Comparison of ENCODE assay signal across 31 mouse cellular contexts in the genomic region with DNA sequence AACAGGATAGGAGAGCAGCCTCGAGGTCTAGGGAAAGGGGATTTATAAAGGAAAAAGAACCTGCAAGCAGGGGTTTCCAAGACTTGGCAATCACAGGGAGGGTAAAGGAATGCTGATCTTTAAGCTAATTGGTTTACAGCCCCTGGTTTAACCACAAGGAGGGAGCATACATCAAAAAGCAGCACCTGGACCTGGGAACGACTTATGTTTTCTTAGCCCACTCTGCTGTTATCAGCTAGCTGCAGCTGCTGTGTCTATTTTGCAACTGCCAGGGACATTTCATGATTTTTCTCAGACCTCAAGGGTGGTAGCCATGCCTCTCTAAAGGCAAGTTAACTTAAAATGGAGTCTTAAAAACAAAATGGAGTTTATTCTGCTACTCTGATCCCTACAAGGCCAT. TPM values are rescaled to one million over a fixed set of nuclear protein-coding genes. Genes with fewer than 3 reads are reported as not detected.
A peak's percentile ranks its signal among the peaks of the same experiment; 100 is the strongest.
DNase-seq lines count a peak whose midpoint lies in the region; ATAC-seq and TF ChIP-seq lines count a peak whose summit lies in the region.
"Had no signal": no experiment of that assay in that cellular context is flagged by ENCODE, and none has a peak within 500 bp of the region (broad histone marks: within the 10 kb centered on the region; RNA-seq: fewer than 3 reads in every experiment).

No protein-coding gene starts in this region.

- H3K9ac ChIP-seq in MEL (ENCODE audit: control insufficient read depth, low read depth, low read length, poor library complexity, severe bottlenecking): no peak overlapping the region
- no peak overlapping the region for H3K9ac ChIP-seq in midbrain, embryonic 15.5 days
- H3K9ac ChIP-seq: embryonic facial prominence, embryonic 13.5 days; embryonic facial prominence, embryonic 15.5 days; forebrain, embryonic 12.5 days had no signal

- 43% methylated on average over 2 of the region's 2 CpGs for WGBS in heart, embryonic 10.5 days
- WGBS in midbrain, embryonic 15.5 days: 44% methylated on average over 2 of the region's 2 CpGs

- H3K36me3 ChIP-seq in heart, embryonic 10.5 days: no peaks in the 10 kb centered on the region
- H3K36me3 ChIP-seq in MEL (ENCODE audit: control insufficient read depth in 1 of 2, insufficient read depth in 2 of 2, low read length in 2 of 2): no peaks in the 10 kb centered on the region
- H3K36me3 ChIP-seq in midbrain, embryonic 15.5 days (replicated peaks): no peaks in the 10 kb centered on the region
- H3K36me3 ChIP-seq: embryonic facial prominence, embryonic 13.5 days; embryonic facial prominence, embryonic 15.5 days; forebrain, embryonic 10.5 days; forebrain, embryonic 12.5 days; G1E had no signal

- ATAC-seq in common myeloid progenitor, adult 5-6 weeks (replicated peaks; ENCODE audit: low read depth, poor library complexity, severe bottlenecking): peak; percentile 47; the same call in 1 of the 2 replicates
- peak; percentile 79 for ATAC-seq in megakaryocyte-erythroid progenitor cell, adult 5-6 weeks (replicated peaks; ENCODE audit: low FRiP score, low TSS enrichment, poor library complexity, severe bottlenecking)
- ATAC-seq in midbrain, embryonic 15.5 days (replicated peaks): no peak
- ATAC-seq: activated CD4-positive, CD25-positive, alpha-beta regulatory T cell, adult 4 months; CD4-positive, CD25-positive, alpha-beta regulatory T cell, adult 4 months; forebrain, embryonic 14.5 days; forebrain, embryonic 16.5 days; Patski had no signal

- peak; percentile 17 for DNase-seq in heart, adult 11 months
- no peak for DNase-seq in heart, embryonic 10.5 days (ENCODE audit: low spot score)
- DNase-seq in MEL (ENCODE audit: low read depth, low spot score): no peak
- no peak for DNase-seq in left cerebral cortex, postnatal 36 days (ENCODE audit: low spot score in 2 of 2)
- DNase-seq: adrenal gland, adult 8-10 months; adrenal gland, postnatal 14 days; adrenal gland, postnatal 36 days; B cell, adult 2 months; cerebellum, adult 11-12 months; cerebellum, adult 2 months; cerebellum, adult 9-10 months; cerebellum, postnatal 10 days; cerebellum, postnatal 25 days; embryo, embryonic 11 days had no signal

- H3K4me1 ChIP-seq in heart, embryonic 10.5 days: no peaks in the 10 kb centered on the region
- H3K4me1 ChIP-seq in MEL (ENCODE audit: control insufficient read depth in 1 of 2, insufficient read depth in 2 of 2, low read length in 2 of 2): no peaks in the 10 kb centered on the region
- no peaks in the 10 kb centered on the region for H3K4me1 ChIP-seq in midbrain, embryonic 15.5 days
- H3K4me1 ChIP-seq: embryonic facial prominence, embryonic 13.5 days; embryonic facial prominence, embryonic 15.5 days; forebrain, embryonic 10.5 days; forebrain, embryonic 12.5 days had no signal

- H3K4me2 ChIP-seq in midbrain, embryonic 15.5 days: no peak overlapping the region
- H3K4me2 ChIP-seq: embryonic facial prominence, embryonic 13.5 days; embryonic facial prominence, embryonic 15.5 days; forebrain, embryonic 12.5 days had no signal

- no peak for TF ChIP-seq POLR2A in MEL (IDR thresholded peaks at IDR 0.05; ENCODE audit: control insufficient read depth in 1 of 2, insufficient read depth in 1 of 2, low read depth in 1 of 2, low read length in 2 of 2, poor library complexity in 1 of 2)

- TF ChIP-seq CTCF in MEL (IDR thresholded peaks at IDR 0.05 in 2 of 3, conservative IDR thresholded peaks at IDR 0.05 in 1 of 3; ENCODE audit: control insufficient read depth in 1 of 3, insufficient read depth in 1 of 3, low read depth in 2 of 3, low read length in 3 of 3, poor library complexity in 1 of 3, severe bottlenecking in 1 of 3): no peak

- intact Hi-C loops in left cerebral cortex, postnatal 36 days (cut with DNase I): no loop called here

- no peaks in the 10 kb centered on the region for H3K9me3 ChIP-seq in heart, embryonic 10.5 days
- H3K9me3 ChIP-seq in MEL (replicated peaks; ENCODE audit: insufficient read depth, low read length): no peaks in the 10 kb centered on the region
- H3K9me3 ChIP-seq in midbrain, embryonic 15.5 days: no peaks in the 10 kb centered on the region
- H3K9me3 ChIP-seq: embryonic facial prominence, embryonic 13.5 days; embryonic facial prominence, embryonic 15.5 days; forebrain, embryonic 12.5 days; G1E had no signal

- no peak overlapping the region for H3K4me3 ChIP-seq in heart, embryonic 10.5 days
- no peak overlapping the region for H3K4me3 ChIP-seq in MEL (ENCODE audit: control insufficient read depth in 1 of 2, insufficient read depth in 1 of 2, low read depth in 2 of 2, low read length in 2 of 2)
- no peak overlapping the region for H3K4me3 ChIP-seq in midbrain, embryonic 15.5 days
- H3K4me3 ChIP-seq: embryonic facial prominence, embryonic 13.5 days; embryonic facial prominence, embryonic 15.5 days; erythroblast, embryonic 14.5 days; forebrain, embryonic 10.5 days; forebrain, embryonic 12.5 days had no signal

- TF ChIP-seq RAD21 in MEL (IDR thresholded peaks at IDR 0.05; ENCODE audit: low read depth, low read length): no peak

- H3K79me2 ChIP-seq in MEL (ENCODE audit: control insufficient read depth, insufficient read depth, low read length, poor library complexity): no peaks in the 10 kb centered on the region

- H3K27ac ChIP-seq in heart, embryonic 10.5 days: no peak overlapping the region
- H3K27ac ChIP-seq in MEL (ENCODE audit: control insufficient read depth, low read depth, low read length): no peak overlapping the region
- H3K27ac ChIP-seq in midbrain, embryonic 15.5 days: no peak overlapping the region
- H3K27ac ChIP-seq: embryonic facial prominence, embryonic 13.5 days; embryonic facial prominence, embryonic 15.5 days; forebrain, embryonic 10.5 days; forebrain, embryonic 12.5 days had no signal

- H3K27me3 ChIP-seq in heart, embryonic 10.5 days (ENCODE audit: insufficient read depth, poor library complexity, severe bottlenecking): no peaks in the 10 kb centered on the region
- no peaks in the 10 kb centered on the region for H3K27me3 ChIP-seq in MEL (ENCODE audit: control insufficient read depth in 1 of 2, insufficient read depth in 2 of 2, low read length in 2 of 2)
- no peaks in the 10 kb centered on the region for H3K27me3 ChIP-seq in midbrain, embryonic 15.5 days (replicated peaks)
- H3K27me3 ChIP-seq: CH12.LX; embryonic facial prominence, embryonic 13.5 days; embryonic facial prominence, embryonic 15.5 days; forebrain, embryonic 12.5 days; Patski had no signal

- no peak for TF ChIP-seq EP300 in MEL (IDR thresholded peaks at IDR 0.05; ENCODE audit: low read depth in 1 of 2, low read length in 2 of 2)

RNA-seq across cellular contexts. Expression of a gene that starts 5.3 kb away (rescaled TPM):
- polyA plus RNA-seq in heart, embryonic 10.5 days (2016; fragmentation: Nextera tagmentation; extraction: Ambion mirVana): not detected in 2 replicates
- total RNA-seq in MEL (2012; rRNA removed): not detected in 2 replicates
- polyA plus RNA-seq in MEL (2012; ENCODE audit: insufficient read depth in 1 of 2, insufficient read length in 2 of 2, low read depth in 1 of 2, low replicate concordance in 2 of 2, missing spikeins in 1 of 2): not detected
- 1.6 TPM in 2 replicates for total RNA-seq in common myeloid progenitor, adult 5-6 weeks (2017)
- total RNA-seq in megakaryocyte-erythroid progenitor cell, adult 5-6 weeks (2014; fragmentation: Nextera tagmentation): 3.1 and 4.4 TPM in 2 replicates
- total RNA-seq in megakaryocyte-erythroid progenitor cell, adult 5-6 weeks (2017): 1.3 TPM in 1 of 2 replicates, not detected in the other
- not detected for total RNA-seq in left cerebral cortex, postnatal 36 days (2021)
- 0.05 TPM in 1 of 2 replicates, not detected in the other for polyA plus RNA-seq in midbrain, embryonic 15.5 days (2015; fragmentation: Nextera tagmentation; extraction: Ambion mirVana)
- polyA plus RNA-seq: embryonic facial prominence, embryonic 13.5 days; erythroblast, embryonic 14.5 days; forebrain, embryonic 12.5 days; forebrain, embryonic 14.5 days; forebrain, embryonic 16.5 days; G1E had no signal

RNA-seq across cellular contexts. Expression of a gene that starts 24.8 kb away (rescaled TPM):
- polyA plus RNA-seq in heart, embryonic 10.5 days (2016; fragmentation: Nextera tagmentation; extraction: Ambion mirVana): not detected in 2 replicates
- not detected in 2 replicates for total RNA-seq in MEL (2012; rRNA removed)
- polyA plus RNA-seq in MEL (2012; ENCODE audit: insufficient read depth in 1 of 2, insufficient read length in 2 of 2, low read depth in 1 of 2, low replicate concordance in 2 of 2, missing spikeins in 1 of 2): not detected
- 1.4 TPM in 1 of 2 replicates, not detected in the other for total RNA-seq in common myeloid progenitor, adult 5-6 weeks (2017)
- total RNA-seq in megakaryocyte-erythroid progenitor cell, adult 5-6 weeks (2014; fragmentation: Nextera tagmentation): 2.1 TPM in 1 of 2 replicates, not detected in the other
- total RNA-seq in megakaryocyte-erythroid progenitor cell, adult 5-6 weeks (2017): not detected in 2 replicates
- total RNA-seq in left cerebral cortex, postnatal 36 days (2021): not detected
- polyA plus RNA-seq in midbrain, embryonic 15.5 days (2015; fragmentation: Nextera tagmentation; extraction: Ambion mirVana): not detected in 2 replicates
- total RNA-seq: adrenal gland, adult 18-20 months; adrenal gland, adult 8-10 months; adrenal gland, postnatal 14 days; adrenal gland, postnatal 36 days; CH12.LX; G1E had no signal
- polyA plus RNA-seq: activated CD4-positive, CD25-positive, alpha-beta regulatory T cell, adult 4 months; CD4-positive, CD25-positive, alpha-beta regulatory T cell, adult 4 months; cerebellum, adult 2 months; embryonic facial prominence, embryonic 13.5 days; embryonic facial prominence, embryonic 15.5 days; erythroblast, embryonic 14.5 days; forebrain, embryonic 10.5 days; forebrain, embryonic 12.5 days; forebrain, embryonic 14.5 days; forebrain, embryonic 16.5 days; G1E; Patski had no signal

RNA-seq across cellular contexts. Expression of a gene that starts 34.2 kb away (rescaled TPM):
- not detected in 2 replicates for polyA plus RNA-seq in heart, embryonic 10.5 days (2016; fragmentation: Nextera tagmentation; extraction: Ambion mirVana)
- total RNA-seq in MEL (2012; rRNA removed): not detected in 2 replicates
- not detected for polyA plus RNA-seq in MEL (2012; ENCODE audit: insufficient read depth in 1 of 2, insufficient read length in 2 of 2, low read depth in 1 of 2, low replicate concordance in 2 of 2, missing spikeins in 1 of 2)
- total RNA-seq in common myeloid progenitor, adult 5-6 weeks (2017): 154 and 175 TPM in 2 replicates
- 49.9 and 86.7 TPM in 2 replicates for total RNA-seq in megakaryocyte-erythroid progenitor cell, adult 5-6 weeks (2014; fragmentation: Nextera tagmentation)
- total RNA-seq in megakaryocyte-erythroid progenitor cell, adult 5-6 weeks (2017): 41.8 and 53.8 TPM in 2 replicates
- total RNA-seq in left cerebral cortex, postnatal 36 days (2021): not detected
- 0.25 TPM in 1 of 2 replicates, not detected in the other for polyA plus RNA-seq in midbrain, embryonic 15.5 days (2015; fragmentation: Nextera tagmentation; extraction: Ambion mirVana)
- total RNA-seq: adrenal gland, postnatal 14 days; CH12.LX; G1E had no signal
- polyA plus RNA-seq: erythroblast, embryonic 14.5 days; forebrain, embryonic 10.5 days; forebrain, embryonic 14.5 days; forebrain, embryonic 16.5 days; G1E had no signal

RNA-seq across cellular contexts. Expression of a gene that starts 37.9 kb away (rescaled TPM):
- polyA plus RNA-seq in heart, embryonic 10.5 days (2016; fragmentation: Nextera tagmentation; extraction: Ambion mirVana): not detected in 2 replicates
- not detected in 2 replicates for total RNA-seq in MEL (2012; rRNA removed)
- polyA plus RNA-seq in MEL (2012; ENCODE audit: insufficient read depth in 1 of 2, insufficient read length in 2 of 2, low read depth in 1 of 2, low replicate concordance in 2 of 2, missing spikeins in 1 of 2): not detected
- total RNA-seq in common myeloid progenitor, adult 5-6 weeks (2017): 2.9 TPM in 1 of 2 replicates, not detected in the other
- not detected in 2 replicates for total RNA-seq in megakaryocyte-erythroid progenitor cell, adult 5-6 weeks (2014; fragmentation: Nextera tagmentation)
- not detected in 2 replicates for total RNA-seq in megakaryocyte-erythroid progenitor cell, adult 5-6 weeks (2017)
- total RNA-seq in left cerebral cortex, postnatal 36 days (2021): not detected
- not detected in 2 replicates for polyA plus RNA-seq in midbrain, embryonic 15.5 days (2015; fragmentation: Nextera tagmentation; extraction: Ambion mirVana)
- total RNA-seq: adrenal gland, adult 18-20 months; adrenal gland, adult 8-10 months; adrenal gland, postnatal 14 days; adrenal gland, postnatal 36 days; CH12.LX; G1E had no signal
- polyA plus RNA-seq: CD4-positive, CD25-positive, alpha-beta regulatory T cell, adult 4 months; cerebellum, adult 2 months; embryonic facial prominence, embryonic 11.5 days; embryonic facial prominence, embryonic 13.5 days; embryonic facial prominence, embryonic 15.5 days; erythroblast, embryonic 14.5 days; forebrain, embryonic 10.5 days; forebrain, embryonic 12.5 days; forebrain, embryonic 14.5 days; forebrain, embryonic 16.5 days; G1E; Patski had no signal

RNA-seq across cellular contexts. Expression of a gene that starts 41.2 kb away (rescaled TPM):
- 505 and 580 TPM in 2 replicates for polyA plus RNA-seq in heart, embryonic 10.5 days (2016; fragmentation: Nextera tagmentation; extraction: Ambion mirVana)
- total RNA-seq in MEL (2012; rRNA removed): 174 and 177 TPM in 2 replicates
- polyA plus RNA-seq in MEL (2012; ENCODE audit: insufficient read depth in 1 of 2, insufficient read length in 2 of 2, low read depth in 1 of 2, low replicate concordance in 2 of 2, missing spikeins in 1 of 2): 100 to 1,000 TPM in 1 of 2 experiments, not detected in 1; 186 TPM
- total RNA-seq in common myeloid progenitor, adult 5-6 weeks (2017): 481 and 496 TPM in 2 replicates
- total RNA-seq in megakaryocyte-erythroid progenitor cell, adult 5-6 weeks (2014; fragmentation: Nextera tagmentation): 212 and 237 TPM in 2 replicates
- 396 and 426 TPM in 2 replicates for total RNA-seq in megakaryocyte-erythroid progenitor cell, adult 5-6 weeks (2017)
- 10 to 100 TPM; 50.8 to 60.6 TPM for total RNA-seq in left cerebral cortex, postnatal 36 days (2021)
- polyA plus RNA-seq in midbrain, embryonic 15.5 days (2015; fragmentation: Nextera tagmentation; extraction: Ambion mirVana): 117 and 130 TPM in 2 replicates

Comparison
In these comparisons a context has a peak if more than half of its experiments do, and no peak if none do; other contexts are left out.
1. RNA of a gene that starts 34.2 kb away (total RNA-seq): 154 to 175 TPM in common myeloid progenitor, adult 5-6 weeks and 41.8 to 86.7 TPM in megakaryocyte-erythroid progenitor cell, adult 5-6 weeks; not detected in MEL and not detected in left cerebral cortex, postnatal 36 days; every median in the first group is over 10 times any median in the second.